Mouse (Mus musculus): Measurements from ENCODE around the gene Gm17349. TPM values are rescaled to one million over a fixed set of nuclear protein-coding genes. Genes with fewer than 3 reads are reported as not detected.

Gene Gm17349
- polyA plus RNA-seq (2012; rRNA removed): not detected in 2 replicates

DNA sequence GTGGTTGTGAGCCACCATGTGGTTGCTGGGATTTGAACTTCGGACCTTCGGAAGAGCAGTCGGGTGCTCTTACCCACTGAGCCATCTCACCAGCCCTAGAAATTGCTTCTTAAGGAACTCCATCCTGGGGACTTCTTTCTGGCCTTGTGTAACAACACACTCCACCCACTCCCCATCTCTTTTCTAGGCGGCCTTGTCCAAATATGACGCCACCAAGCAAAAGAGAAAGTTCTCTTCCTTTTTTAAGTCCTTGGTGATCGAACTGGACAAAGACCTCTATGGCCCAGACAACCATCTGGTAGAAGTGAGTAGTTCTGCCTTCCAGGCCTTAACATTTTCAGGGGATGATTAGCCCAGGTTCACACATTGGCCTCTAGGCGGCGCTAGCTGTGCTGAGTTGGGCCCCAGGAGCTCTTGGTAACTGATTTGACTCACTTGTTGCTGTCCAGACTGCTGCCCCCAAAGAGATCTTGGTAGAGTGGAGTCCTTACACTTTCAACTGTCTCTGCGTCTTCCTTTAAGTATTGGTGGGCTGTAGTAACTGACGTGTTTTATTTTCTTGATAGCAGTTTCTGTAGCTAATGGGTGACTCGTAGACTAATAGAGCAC is at the start of gene Gm17349:
Gm17349 (minus strand) TSS at position 51 of the 609 bp plus-strand sequence.
- Histone ChIP-seq H3K27ac (ENCODE audit: control insufficient read depth, insufficient read depth, low read depth, low read length) (peak within 1 kb of the TSS; percentile 66), H3K4me1 (ENCODE audit: control insufficient read depth, insufficient read depth, low read length) (peaks cover 14% of the 10 kb centered on the region), H3K36me3 (ENCODE audit: control insufficient read depth, insufficient read depth, low read length) (peaks cover 4% of the 10 kb centered on the region), H3K4me3 (ENCODE audit: control insufficient read depth, low read depth, low read length) (no peak within 1 kb of the TSS), H3K27me3 (ENCODE audit: control insufficient read depth, insufficient read depth, low read length) (no peaks in the 10 kb centered on the region)
- TF ChIP-seq POLR2A (IDR thresholded peaks at IDR 0.05; ENCODE audit: control insufficient read depth, low read depth, low read length) (no peak), CTCF (IDR thresholded peaks at IDR 0.05; ENCODE audit: control insufficient read depth, insufficient read depth, insufficient replicate concordance, low read depth, low read length) (peak; percentile 55; the same call in 1 of the 2 replicates)

DNA sequence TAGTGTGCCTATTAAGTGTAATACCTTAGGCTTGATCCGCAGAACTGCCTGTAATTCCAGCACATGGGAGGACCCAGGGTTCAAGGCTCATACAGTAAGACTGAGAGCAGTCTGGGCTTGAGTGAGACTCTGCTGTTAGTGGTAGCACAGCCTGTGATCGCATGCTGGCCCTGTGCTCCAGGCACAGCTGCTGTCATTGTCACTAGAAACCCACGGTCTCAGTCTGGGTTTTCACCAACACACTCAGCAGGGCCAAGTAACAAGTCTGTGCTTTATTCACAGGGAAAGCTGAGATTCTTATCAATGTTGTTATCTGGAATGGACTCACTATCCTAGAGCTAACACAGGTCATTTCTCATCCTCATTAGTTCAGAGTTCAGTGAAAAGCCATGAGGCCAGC is 48.9 kb upstream of the Gm17349 start:
- Histone ChIP-seq H3K27me3 (ENCODE audit: control insufficient read depth, insufficient read depth, low read length) (no peaks in the 10 kb centered on the region), H3K36me3 (ENCODE audit: control insufficient read depth, insufficient read depth, low read length) (no peaks in the 10 kb centered on the region), H3K4me3 (ENCODE audit: control insufficient read depth, low read depth, low read length) (no peak overlapping the region), H3K4me1 (ENCODE audit: control insufficient read depth, insufficient read depth, low read length) (no peaks in the 10 kb centered on the region), H3K27ac (ENCODE audit: control insufficient read depth, insufficient read depth, low read depth, low read length) (no peak overlapping the region)
- no peak for TF ChIP-seq POLR2A (IDR thresholded peaks at IDR 0.05; ENCODE audit: control insufficient read depth, low read depth, low read length)
- no peak for TF ChIP-seq CTCF (IDR thresholded peaks at IDR 0.05; ENCODE audit: control insufficient read depth, insufficient read depth, insufficient replicate concordance, low read depth, low read length)

DNA sequence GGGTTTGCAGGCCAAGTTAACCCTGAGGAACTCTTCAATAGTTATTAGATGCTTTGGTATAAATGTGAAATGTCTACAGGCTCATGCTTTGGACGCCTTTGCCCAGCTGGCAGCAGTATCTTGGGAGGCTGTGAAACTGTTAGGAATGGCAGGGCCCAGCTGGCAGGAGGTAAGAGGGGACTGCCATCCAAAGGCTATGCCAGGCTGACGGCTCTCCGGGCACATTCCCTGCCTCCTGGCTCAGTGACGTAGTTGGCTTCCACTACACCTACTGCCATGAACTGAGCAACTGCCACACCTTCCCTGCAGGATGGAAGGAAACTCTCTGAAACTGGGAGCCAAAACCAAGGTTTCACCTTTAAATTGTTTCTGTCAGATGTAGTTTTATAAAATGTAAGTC is 34.9 kb upstream of the Gm17349 start:
- no peak for TF ChIP-seq POLR2A (IDR thresholded peaks at IDR 0.05; ENCODE audit: control insufficient read depth, low read depth, low read length)
- no peaks in the 10 kb centered on the region for H3K4me1 ChIP-seq (ENCODE audit: control insufficient read depth, insufficient read depth, low read length)
- no peaks in the 10 kb centered on the region; the same call in none of the 2 replicates for H3K36me3 ChIP-seq (ENCODE audit: control insufficient read depth, insufficient read depth, low read length)
- no peak overlapping the region for H3K27ac ChIP-seq (ENCODE audit: control insufficient read depth, insufficient read depth, low read depth, low read length)
- H3K4me3 ChIP-seq (ENCODE audit: control insufficient read depth, low read depth, low read length): no peak overlapping the region
- H3K27me3 ChIP-seq (ENCODE audit: control insufficient read depth, insufficient read depth, low read length): no peaks in the 10 kb centered on the region

DNA sequence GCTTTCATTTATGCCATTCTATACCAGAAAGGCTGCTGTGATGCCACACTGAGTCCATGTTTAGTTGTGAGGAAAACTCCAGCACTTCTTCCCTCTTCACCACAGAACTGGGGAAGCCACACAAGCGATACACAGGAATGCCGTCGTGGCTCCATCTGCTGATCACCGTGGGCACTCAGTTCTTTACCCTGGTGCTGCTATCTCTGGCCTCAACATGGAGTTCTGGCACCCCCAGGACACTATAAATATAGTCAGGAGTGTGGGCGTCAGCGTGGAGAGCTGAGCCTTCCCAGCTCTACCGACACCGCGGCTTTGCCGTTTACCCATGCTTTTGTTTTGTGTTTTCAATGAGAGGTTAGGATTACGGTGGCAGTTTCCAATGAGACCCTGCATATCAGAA is 31.4 kb upstream of the Gm17349 start:
- H3K4me3 ChIP-seq (ENCODE audit: control insufficient read depth, low read depth, low read length): no peak overlapping the region
- TF ChIP-seq CTCF (IDR thresholded peaks at IDR 0.05; ENCODE audit: control insufficient read depth, insufficient read depth, insufficient replicate concordance, low read depth, low read length) (no peak), POLR2A (IDR thresholded peaks at IDR 0.05; ENCODE audit: control insufficient read depth, low read depth, low read length) (no peak)
- H3K4me1 ChIP-seq (ENCODE audit: control insufficient read depth, insufficient read depth, low read length): no peaks in the 10 kb centered on the region
- H3K36me3 ChIP-seq (ENCODE audit: control insufficient read depth, insufficient read depth, low read length): peaks cover 1% of the 10 kb centered on the region; the same call in 1 of the 2 replicates
- no peak overlapping the region for H3K27ac ChIP-seq (ENCODE audit: control insufficient read depth, insufficient read depth, low read depth, low read length)
- no peaks in the 10 kb centered on the region for H3K27me3 ChIP-seq (ENCODE audit: control insufficient read depth, insufficient read depth, low read length)

DNA sequence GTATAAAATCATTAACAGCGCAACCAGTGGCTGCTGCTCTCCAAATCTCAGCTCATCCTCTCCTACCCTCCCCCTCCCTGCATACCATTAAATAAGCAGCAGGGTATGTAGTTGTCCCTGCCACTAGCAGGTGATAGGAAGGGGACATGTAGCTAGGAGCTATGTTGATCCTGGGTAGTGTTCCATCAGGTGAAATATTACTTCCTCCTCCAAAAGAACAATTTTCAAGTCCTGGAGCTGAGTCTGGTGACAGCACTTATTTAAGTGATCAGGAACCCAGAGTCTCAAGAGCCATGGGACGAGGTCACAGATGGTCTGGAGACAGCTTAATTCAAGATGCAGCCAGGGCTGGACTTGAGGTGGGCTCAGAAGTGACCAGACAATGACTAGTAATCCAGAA is 30.3 kb upstream of the Gm17349 start:
- no peak for TF ChIP-seq CTCF (IDR thresholded peaks at IDR 0.05; ENCODE audit: control insufficient read depth, insufficient read depth, insufficient replicate concordance, low read depth, low read length)
- no peak for TF ChIP-seq POLR2A (IDR thresholded peaks at IDR 0.05; ENCODE audit: control insufficient read depth, low read depth, low read length)
- Histone ChIP-seq H3K27ac (ENCODE audit: control insufficient read depth, insufficient read depth, low read depth, low read length) (no peak overlapping the region), H3K27me3 (ENCODE audit: control insufficient read depth, insufficient read depth, low read length) (no peaks in the 10 kb centered on the region), H3K4me3 (ENCODE audit: control insufficient read depth, low read depth, low read length) (no peak overlapping the region), H3K4me1 (ENCODE audit: control insufficient read depth, insufficient read depth, low read length) (no peaks in the 10 kb centered on the region), H3K36me3 (ENCODE audit: control insufficient read depth, insufficient read depth, low read length) (peaks cover 1% of the 10 kb centered on the region; the same call in 1 of the 2 replicates)

DNA sequence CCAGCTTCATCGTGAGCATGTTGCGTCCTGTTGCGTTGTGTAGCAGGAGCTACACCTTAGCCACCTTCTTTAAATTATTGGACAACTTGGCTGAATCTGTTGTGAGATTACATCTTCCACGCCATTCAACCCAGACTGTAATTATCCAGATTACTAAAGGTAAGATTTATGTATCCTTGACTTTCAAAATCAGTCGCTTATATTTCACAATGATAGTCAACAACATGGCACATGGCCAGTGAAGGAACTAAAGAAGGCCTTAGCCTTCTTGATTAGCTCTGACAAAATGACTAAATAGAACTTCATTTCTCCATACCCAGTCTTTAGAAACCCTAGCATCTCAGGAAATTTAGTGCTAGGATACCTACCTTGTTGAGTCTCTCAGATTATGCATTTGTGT is 27.9 kb upstream of the Gm17349 start:
- Histone ChIP-seq H3K27me3 (ENCODE audit: control insufficient read depth, insufficient read depth, low read length) (no peaks in the 10 kb centered on the region), H3K4me1 (ENCODE audit: control insufficient read depth, insufficient read depth, low read length) (no peaks in the 10 kb centered on the region), H3K4me3 (ENCODE audit: control insufficient read depth, low read depth, low read length) (no peak overlapping the region), H3K36me3 (ENCODE audit: control insufficient read depth, insufficient read depth, low read length) (peaks cover 1% of the 10 kb centered on the region; the same call in 1 of the 2 replicates), H3K27ac (ENCODE audit: control insufficient read depth, insufficient read depth, low read depth, low read length) (no peak overlapping the region)
- no peak for TF ChIP-seq POLR2A (IDR thresholded peaks at IDR 0.05; ENCODE audit: control insufficient read depth, low read depth, low read length)

- no peak overlapping the region for H3K4me3 ChIP-seq (ENCODE audit: control insufficient read depth, low read depth, low read length)
- no peaks in the 10 kb centered on the region for H3K4me1 ChIP-seq (ENCODE audit: control insufficient read depth, insufficient read depth, low read length)
- TF ChIP-seq POLR2A (IDR thresholded peaks at IDR 0.05; ENCODE audit: control insufficient read depth, low read depth, low read length) (no peak), CTCF (IDR thresholded peaks at IDR 0.05; ENCODE audit: control insufficient read depth, insufficient read depth, insufficient replicate concordance, low read depth, low read length) (no peak)
- no peaks in the 10 kb centered on the region for H3K27me3 ChIP-seq (ENCODE audit: control insufficient read depth, insufficient read depth, low read length)
- peaks cover 1% of the 10 kb centered on the region; the same call in 1 of the 2 replicates for H3K36me3 ChIP-seq (ENCODE audit: control insufficient read depth, insufficient read depth, low read length)
- no peak overlapping the region for H3K27ac ChIP-seq (ENCODE audit: control insufficient read depth, insufficient read depth, low read depth, low read length)
These were observed 26.4 kb upstream of the Gm17349 start for GRCm38 (mm10) chr15:99731678-99732077.

DNA sequence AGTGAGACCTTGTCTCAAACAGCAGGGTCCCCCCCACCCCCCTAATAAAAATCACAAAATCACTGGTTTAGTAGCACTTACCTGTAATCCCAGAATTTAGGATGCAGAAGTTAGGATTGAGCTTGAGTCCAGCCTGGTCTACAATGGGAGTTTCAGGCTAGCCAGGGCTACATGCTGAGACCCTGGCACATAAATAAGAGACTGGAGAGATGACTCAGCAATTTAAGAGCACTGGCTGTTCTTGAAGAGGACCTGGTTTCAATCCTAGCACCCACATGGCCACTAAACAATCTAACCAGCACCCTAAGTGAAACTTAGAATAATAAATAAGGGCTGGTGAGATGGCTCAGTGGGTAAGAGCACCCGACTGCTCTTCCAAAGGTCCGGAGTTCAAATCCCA is 25.9 kb upstream of the Gm17349 start:
- Histone ChIP-seq H3K27me3 (ENCODE audit: control insufficient read depth, insufficient read depth, low read length) (no peaks in the 10 kb centered on the region), H3K36me3 (ENCODE audit: control insufficient read depth, insufficient read depth, low read length) (0 out of 2 replicates have a peak, but pooled peaks cover 1% of the 10 kb centered on the region), H3K4me1 (ENCODE audit: control insufficient read depth, insufficient read depth, low read length) (no peaks in the 10 kb centered on the region), H3K4me3 (ENCODE audit: control insufficient read depth, low read depth, low read length) (no peak overlapping the region), H3K27ac (ENCODE audit: control insufficient read depth, insufficient read depth, low read depth, low read length) (no peak overlapping the region)
- no peak for TF ChIP-seq CTCF (IDR thresholded peaks at IDR 0.05; ENCODE audit: control insufficient read depth, insufficient read depth, insufficient replicate concordance, low read depth, low read length)
- TF ChIP-seq POLR2A (IDR thresholded peaks at IDR 0.05; ENCODE audit: control insufficient read depth, low read depth, low read length): no peak

Data from testis, adult 2 months (tissue).